Mouse (Mus musculus): ENCODE data around the gene Dvl3. TPM values are rescaled to one million over a fixed set of nuclear protein-coding genes. Genes with fewer than 3 reads are reported as not detected.

Gene Dvl3
- polyA plus RNA-seq (2012; rRNA removed) = 72.1 and 88.5 TPM in 2 replicates

GRCm38 (mm10) chr16:20516726-20517201 is at the start of gene Dvl3:
Gene Dvl3, plus strand, starts transcription at chr16:20516982.

GRCm38 (mm10) chr16:20498677-20499475 is 17.9 kb upstream of the Dvl3 start, which contains the start of gene Eif2b5:
Gene Eif2b5, plus strand, starts transcription at chr16:20498817.

GRCm38 (mm10) chr16:20535296-20536080 is 18.7 kb downstream of the Dvl3 start, which contains the start of gene Ap2m1:
Gene Ap2m1, plus strand, starts transcription at chr16:20535478.

GRCm38 (mm10) chr16:20548096-20548948 is 31.5 kb downstream of the Dvl3 start, which contains the start of gene Abcf3:
Gene Abcf3, plus strand, starts transcription at chr16:20548577.

Other genes starting within 250 kb of the Dvl3 start
- 74.6 and 97.9 TPM in 2 replicates for gene Parl, start 214.6 kb upstream of the Dvl3 start, polyA plus RNA-seq (2012; rRNA removed)
- not detected in 2 replicates for gene Cyp2ab1, start 191.6 kb upstream of the Dvl3 start, polyA plus RNA-seq (2012; rRNA removed)
- gene Abcc5, start 90.6 kb upstream of the Dvl3 start, polyA plus RNA-seq (2012; rRNA removed) = 146 and 153 TPM in 2 replicates
- gene Eif2b5, start 18.2 kb upstream of the Dvl3 start, polyA plus RNA-seq (2012; rRNA removed) = 63.5 and 74.4 TPM in 2 replicates
- 439 and 679 TPM in 2 replicates for gene Ap2m1, start 18.5 kb downstream of the Dvl3 start, polyA plus RNA-seq (2012; rRNA removed)
- 56.9 and 58.1 TPM in 2 replicates for gene Abcf3, start 31.6 kb downstream of the Dvl3 start, polyA plus RNA-seq (2012; rRNA removed)
- gene Vwa5b2, start 72.5 kb downstream of the Dvl3 start, polyA plus RNA-seq (2012; rRNA removed) = 6.8 and 10.0 TPM in 2 replicates
- 15.6 and 20.6 TPM in 2 replicates for gene Eef1akmt4, start 94.6 kb downstream of the Dvl3 start, polyA plus RNA-seq (2012; rRNA removed)
- 0.23 TPM in 1 of 2 replicates, not detected in the other for gene Gm49333, start 94.6 kb downstream of the Dvl3 start, polyA plus RNA-seq (2012; rRNA removed)
- gene Alg3, start 94.8 kb downstream of the Dvl3 start, polyA plus RNA-seq (2012; rRNA removed) = 21.2 and 26.8 TPM in 2 replicates
- 10.4 and 10.6 TPM in 2 replicates for gene Camk2n2, start 104.3 kb downstream of the Dvl3 start, polyA plus RNA-seq (2012; rRNA removed)
- 11.9 and 13.3 TPM in 2 replicates for gene Ece2, start 112.8 kb downstream of the Dvl3 start, polyA plus RNA-seq (2012; rRNA removed)
- 237 and 241 TPM in 2 replicates for gene Psmd2, start 134.7 kb downstream of the Dvl3 start, polyA plus RNA-seq (2012; rRNA removed)
- gene Eif4g1, start 151.3 kb downstream of the Dvl3 start, polyA plus RNA-seq (2012; rRNA removed) = 283 and 370 TPM in 2 replicates
- 11.9 and 17.1 TPM in 2 replicates for gene Fam131a, start 176.3 kb downstream of the Dvl3 start, polyA plus RNA-seq (2012; rRNA removed)
- gene Polr2h, start 200.7 kb downstream of the Dvl3 start, polyA plus RNA-seq (2012; rRNA removed) = 100 and 107 TPM in 2 replicates
- 42.3 and 60.2 TPM in 2 replicates for gene Clcn2, start 200.8 kb downstream of the Dvl3 start, polyA plus RNA-seq (2012; rRNA removed)
- 10.6 and 12.0 TPM in 2 replicates for gene Chrd, start 216.1 kb downstream of the Dvl3 start, polyA plus RNA-seq (2012; rRNA removed)
- 0.96 and 2.0 TPM in 2 replicates for gene Thpo, start 217.5 kb downstream of the Dvl3 start, polyA plus RNA-seq (2012; rRNA removed)